Mouse (Mus musculus): ENCODE results near the gene Thrb.
A peak's percentile ranks its signal among the peaks of the same experiment; 100 is the strongest.
"Not testable (repeated sequence)": the region's sequence is repeated elsewhere in the genome, so short reads cannot be mapped to it uniquely, and the experiment has no call there.

Thrb gene

DNA sequence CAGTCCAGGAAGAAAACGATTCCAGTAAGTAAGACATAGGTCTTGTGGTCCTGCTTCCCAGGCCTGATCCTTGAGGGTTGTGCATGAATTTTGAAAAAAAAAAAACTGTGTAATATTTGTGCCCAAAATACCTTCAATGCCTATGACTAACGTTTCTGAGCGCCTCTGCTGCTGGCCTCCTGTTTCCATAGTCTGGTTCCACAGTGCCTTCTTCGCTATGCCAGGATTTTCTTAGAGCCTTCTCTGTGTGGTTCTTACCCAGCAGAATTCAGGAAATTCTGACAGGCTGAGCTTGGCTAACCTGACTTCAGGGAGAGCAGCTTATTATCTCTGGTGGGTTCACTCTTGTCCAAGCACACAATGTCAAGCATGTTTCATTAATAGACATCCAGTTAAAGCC, 274.7 kb downstream of the Thrb start:
- DNase-seq (ENCODE audit: low read depth, low spot score), result not testable (repeated sequence)

GRCm38 (mm10) chr14:17954038-17954437, 294.0 kb downstream of the Thrb start:
- no peak for DNase-seq (ENCODE audit: low read depth, low spot score)

DNA sequence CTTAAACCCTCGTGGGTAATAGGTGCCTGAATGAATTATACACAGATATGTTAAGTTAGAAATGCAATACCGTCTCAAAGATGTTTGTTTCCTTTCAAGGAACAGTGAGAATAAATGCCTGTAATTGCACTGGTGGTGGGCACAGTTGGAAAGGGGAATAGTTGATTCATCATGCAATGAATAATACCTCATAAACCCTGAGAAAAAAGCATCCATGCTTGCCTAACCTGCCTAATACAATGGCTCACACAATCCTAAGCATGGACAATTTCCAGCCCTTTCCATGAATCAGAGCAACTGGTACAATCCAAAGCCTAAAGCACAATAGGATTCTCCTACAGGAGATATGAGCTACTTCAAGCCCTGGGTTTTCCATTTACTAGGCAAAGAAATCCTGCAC, 299.8 kb downstream of the Thrb start:
- no peak for DNase-seq (ENCODE audit: low read depth, low spot score)

DNA sequence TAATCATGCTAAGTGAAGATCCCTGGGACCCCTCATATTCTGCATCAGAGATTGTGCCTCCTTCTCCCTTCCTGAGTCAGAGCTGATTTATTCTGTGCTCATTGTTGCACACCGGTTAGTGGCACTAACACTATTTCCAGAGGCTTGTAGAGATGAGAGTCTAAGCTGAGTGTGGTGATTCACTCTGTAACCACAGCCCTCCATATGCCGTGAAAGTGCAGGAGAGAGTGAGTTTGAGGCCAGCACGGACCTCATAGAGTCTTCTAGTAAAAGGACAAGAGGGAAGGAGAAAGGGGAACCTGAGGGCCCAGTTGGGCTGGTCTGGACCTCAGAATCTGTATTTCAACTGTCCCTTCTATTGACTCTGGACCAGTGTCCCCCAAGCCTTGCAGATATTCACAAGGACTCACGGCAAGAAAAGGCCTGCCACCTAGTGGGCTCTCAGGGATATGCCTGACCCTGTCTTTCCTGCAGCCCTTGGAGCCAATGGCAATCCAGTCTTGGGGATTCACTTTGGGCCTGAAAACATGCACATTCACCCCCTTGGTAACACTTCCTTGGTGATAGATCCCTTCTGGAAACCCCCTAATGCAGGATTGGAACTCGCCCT, 307.2 kb downstream of the Thrb start:
- DNase-seq (ENCODE audit: low read depth, low spot score), result no peak

DNA sequence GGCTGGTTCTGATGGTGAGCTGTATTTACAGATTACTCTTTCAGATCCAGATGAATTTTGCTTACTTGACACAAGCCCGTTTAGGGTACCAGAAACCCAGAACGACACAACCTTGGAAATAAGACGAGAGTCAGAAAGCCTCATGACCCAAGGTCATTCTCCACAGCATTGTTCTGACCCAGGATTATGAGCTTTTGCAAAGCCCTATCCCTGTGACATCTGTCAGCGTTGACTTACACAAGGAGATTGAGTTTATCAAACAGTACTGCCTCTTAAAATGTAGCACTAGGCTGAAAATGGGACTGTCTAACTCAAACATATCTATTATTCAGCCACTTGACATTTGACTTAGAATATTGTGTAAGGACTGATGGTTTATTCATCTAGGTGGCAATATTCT, 312.1 kb downstream of the Thrb start:
- peak; percentile 57 for DNase-seq (ENCODE audit: low read depth, low spot score)

- no peak for DNase-seq (ENCODE audit: low read depth, low spot score)
Measured at GRCm38 (mm10) chr14:17972665-17973064, 312.6 kb downstream of the Thrb start.

GRCm38 (mm10) chr14:17975786-17976185, 315.7 kb downstream of the Thrb start:
- DNase-seq (ENCODE audit: low read depth, low spot score), result no peak

GRCm38 (mm10) chr14:17978259-17978658, 318.2 kb downstream of the Thrb start:
- DNase-seq (ENCODE audit: low read depth, low spot score), result no peak

GRCm38 (mm10) chr14:17981258-17981657, 321.2 kb downstream of the Thrb start:
- DNase-seq (ENCODE audit: low read depth, low spot score), result no peak

- no peak for DNase-seq (ENCODE audit: low read depth, low spot score)
Measured at GRCm38 (mm10) chr14:17982017-17982416, 322.0 kb downstream of the Thrb start.

DNA sequence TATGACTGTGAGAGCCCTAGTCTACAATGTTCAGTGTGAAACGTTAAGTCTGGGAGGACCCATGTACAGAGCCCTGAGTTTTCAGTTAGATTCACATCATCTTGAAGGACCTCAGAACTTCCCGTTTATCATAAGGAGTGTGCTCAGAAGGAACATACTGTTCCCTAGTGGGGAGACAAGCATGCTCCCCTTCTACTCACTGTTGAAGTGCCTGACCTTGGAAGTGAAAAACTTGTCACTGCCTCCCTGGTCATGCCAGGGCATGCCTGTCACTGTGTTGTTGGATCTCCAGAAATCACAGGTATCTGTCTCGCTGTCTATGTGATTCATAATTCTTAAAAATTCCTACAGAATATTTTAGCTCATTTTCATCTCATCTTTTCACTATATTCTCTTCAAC, 323.3 kb downstream of the Thrb start:
- no peak for DNase-seq (ENCODE audit: low read depth, low spot score)

DNA sequence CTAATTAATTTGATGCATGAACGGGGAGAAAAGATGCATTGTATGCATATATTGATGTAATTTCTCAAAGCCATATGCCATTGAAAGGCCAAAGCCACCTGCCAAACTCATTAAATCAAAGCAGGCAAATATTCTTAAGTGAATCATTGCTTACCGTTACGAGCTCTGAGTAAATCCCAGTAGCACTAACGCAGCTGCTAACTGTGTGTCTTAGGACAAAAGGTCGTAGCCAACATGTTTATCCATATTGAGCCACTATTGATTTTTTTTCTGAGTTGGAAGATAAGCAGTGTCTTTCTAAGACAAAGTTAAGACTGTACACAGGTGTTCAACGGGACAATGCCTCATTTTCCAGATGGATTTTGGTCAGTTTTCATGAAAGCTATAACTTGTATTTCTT, 323.8 kb downstream of the Thrb start:
- no peak for DNase-seq (ENCODE audit: low read depth, low spot score)

GRCm38 (mm10) chr14:17988580-17988979, 328.5 kb downstream of the Thrb start:
- no peak for DNase-seq (ENCODE audit: low read depth, low spot score)

DNA sequence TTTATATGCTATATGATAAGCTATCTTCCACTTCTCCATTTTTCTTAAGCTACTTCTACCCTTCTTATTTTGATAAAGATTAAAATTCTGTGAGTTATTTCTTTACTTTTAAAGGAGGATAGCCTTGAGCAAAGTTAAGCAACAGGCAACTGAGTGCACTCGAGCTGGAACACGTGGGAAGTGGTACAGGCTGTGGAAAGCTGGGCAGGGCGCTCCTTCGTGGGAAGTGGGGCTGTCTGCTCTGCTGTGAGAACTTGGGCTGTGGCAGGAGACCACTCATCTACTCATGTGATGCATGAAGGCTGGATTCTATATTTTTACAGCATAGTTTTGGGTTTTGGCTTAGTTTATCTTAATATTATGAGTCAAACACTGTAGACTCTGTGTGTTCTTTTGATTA, 329.1 kb downstream of the Thrb start:
- DNase-seq (ENCODE audit: low read depth, low spot score), result no peak

DNA sequence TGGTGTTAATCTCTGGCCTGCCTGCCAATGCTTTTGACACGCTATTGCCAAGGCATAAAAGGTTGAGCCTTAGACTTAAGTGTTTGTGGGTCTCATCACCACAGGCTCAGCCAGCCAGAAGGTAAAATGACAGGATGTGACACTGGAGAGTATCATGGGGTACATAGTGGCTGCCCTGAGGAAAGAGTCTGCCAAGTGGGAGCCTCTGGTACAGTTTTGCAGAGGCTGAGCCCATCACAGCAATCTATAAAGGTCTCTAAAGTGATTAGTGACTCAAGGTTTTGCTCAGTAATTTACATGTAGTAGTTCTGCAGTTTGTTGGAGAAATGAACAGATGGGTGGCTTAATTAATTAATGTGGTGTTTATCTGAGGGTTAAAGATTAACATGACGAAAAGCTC, 330.1 kb downstream of the Thrb start:
- no peak for DNase-seq (ENCODE audit: low read depth, low spot score)

DNA sequence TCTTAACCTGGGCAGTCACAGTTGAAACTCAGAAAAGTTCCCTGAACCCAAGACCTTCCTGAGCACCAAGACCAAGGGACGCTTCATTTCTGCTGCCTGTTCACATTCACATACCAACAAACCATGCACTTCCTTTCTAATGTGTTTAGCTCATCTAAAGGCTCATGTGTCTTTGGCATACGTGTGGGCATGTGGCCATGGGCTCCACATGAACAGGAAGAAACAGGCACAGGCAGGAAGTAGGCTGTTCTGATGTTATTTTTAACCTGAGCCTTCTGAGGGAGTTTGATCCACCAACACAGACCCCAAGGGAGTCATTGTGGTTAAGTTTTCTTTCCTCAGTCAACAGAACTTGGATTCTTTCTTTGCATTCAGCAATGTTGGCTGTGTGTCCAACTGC, 341.8 kb downstream of the Thrb start:
- DNase-seq (ENCODE audit: low read depth, low spot score), result no peak

GRCm38 (mm10) chr14:18003686-18004085, 343.6 kb downstream of the Thrb start:
- DNase-seq (ENCODE audit: low read depth, low spot score), result no peak

- DNase-seq (ENCODE audit: low read depth, low spot score), result no peak
Measured at GRCm38 (mm10) chr14:18008524-18008923, 348.5 kb downstream of the Thrb start.

DNA sequence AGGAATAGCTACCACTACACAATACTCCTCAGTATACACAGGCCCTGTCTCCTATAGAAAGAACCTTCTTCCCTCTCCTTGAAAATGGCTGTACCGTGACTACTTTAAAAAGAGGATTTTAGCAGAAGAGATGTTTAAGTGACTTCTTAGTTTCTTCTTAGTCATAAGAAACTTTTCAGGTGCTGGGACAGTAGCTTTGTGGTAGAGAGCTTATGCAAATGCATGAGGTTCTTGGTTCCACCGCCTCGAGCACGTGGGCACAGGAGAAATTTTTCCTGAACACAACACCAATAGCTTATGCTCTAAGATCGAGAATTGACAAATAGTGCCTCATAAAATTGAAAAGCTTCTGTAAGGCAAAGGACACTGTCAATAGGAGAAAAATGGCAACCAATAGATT, 356.5 kb downstream of the Thrb start:
- no peak for DNase-seq (ENCODE audit: low read depth, low spot score)

- no peak for DNase-seq (ENCODE audit: low read depth, low spot score)
Measured at GRCm38 (mm10) chr14:18020128-18020527, 360.1 kb downstream of the Thrb start.

DNA sequence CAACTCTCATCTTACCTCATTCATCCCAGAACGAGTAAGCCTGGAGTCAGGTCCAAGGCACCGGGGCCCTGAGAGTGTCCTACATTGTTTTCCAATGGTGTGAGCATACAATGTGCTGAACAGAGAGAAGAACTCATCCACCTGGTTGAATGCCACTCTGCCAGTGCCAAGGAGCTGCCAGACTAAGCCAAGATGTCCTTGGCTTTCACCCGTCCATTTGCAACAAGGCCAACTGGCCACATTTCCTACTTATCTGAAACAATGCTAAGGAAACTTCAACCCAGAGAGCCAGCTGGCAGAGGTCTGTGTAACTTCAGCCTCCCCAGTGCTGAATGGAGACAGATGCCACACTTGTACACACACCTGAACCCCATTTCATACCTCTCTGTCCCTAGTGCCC, 360.6 kb downstream of the Thrb start:
- no peak for DNase-seq (ENCODE audit: low read depth, low spot score)

DNA sequence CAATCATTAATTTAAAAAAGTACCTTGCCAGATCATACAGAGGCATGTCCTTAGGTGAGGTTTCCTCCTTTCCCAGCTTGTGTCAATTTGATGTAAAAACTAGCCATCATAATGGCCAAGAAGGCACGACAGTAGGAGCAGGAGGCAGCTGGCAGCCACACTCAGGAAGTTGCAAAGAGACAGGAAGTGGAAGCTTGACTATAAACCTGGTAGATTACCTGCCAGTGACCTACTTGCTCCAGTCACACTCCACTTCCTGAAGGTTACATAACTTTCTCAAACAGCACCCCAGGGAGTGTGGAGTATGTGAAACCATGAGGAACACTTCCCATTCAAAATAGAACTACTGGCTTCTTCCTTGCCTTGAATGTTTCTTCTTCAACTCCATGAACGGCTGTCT, 361.7 kb downstream of the Thrb start:
- no peak for DNase-seq (ENCODE audit: low read depth, low spot score)

DNA sequence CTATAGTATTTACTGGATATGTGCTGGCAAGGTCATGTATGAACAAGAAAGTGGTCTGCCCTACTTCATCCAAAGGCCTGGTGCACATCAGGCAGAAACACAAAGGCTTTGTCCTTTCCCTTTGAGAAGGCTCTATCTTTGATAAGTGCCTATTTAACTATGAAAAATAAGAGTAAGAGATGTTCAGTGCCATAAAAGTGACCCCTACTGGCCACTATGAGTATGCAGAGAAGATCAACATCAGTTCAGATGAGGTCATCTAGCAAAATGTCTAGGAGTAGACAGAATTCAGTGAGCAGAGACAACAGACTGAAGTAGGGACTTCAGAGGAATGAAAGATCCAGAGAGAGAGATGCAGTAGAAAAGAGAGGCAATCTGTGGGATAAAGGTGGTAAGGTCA, 362.3 kb downstream of the Thrb start:
- no peak for DNase-seq (ENCODE audit: low read depth, low spot score)

DNA sequence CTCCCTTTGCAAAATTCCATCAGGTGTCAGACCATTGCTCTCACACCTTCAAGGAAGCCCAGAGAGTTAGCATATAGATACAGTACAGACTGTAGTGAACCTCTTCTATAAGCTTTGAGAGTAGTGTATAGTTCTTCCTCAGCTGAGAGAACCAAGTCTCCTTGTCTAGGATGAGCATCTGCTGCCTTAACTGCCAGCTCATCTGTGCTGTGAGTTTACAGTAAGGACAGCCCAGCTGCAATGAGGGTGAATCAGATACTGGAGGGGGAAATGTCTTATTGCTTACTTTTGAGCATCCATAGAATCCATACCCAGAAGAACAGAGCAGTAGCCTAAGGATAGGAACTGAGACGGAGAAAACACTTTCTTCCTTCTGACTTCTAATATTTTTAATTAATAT, 367.8 kb downstream of the Thrb start:
- no peak for DNase-seq (ENCODE audit: low read depth, low spot score)

Measured in retina, adult 2 months (tissue).